Mouse (Mus musculus) embryonic facial prominence, embryonic 14.5 days (tissue): ENCODE results near the gene 3110040N11Rik. TPM values are rescaled to one million over a fixed set of nuclear protein-coding genes. Genes with fewer than 3 reads are reported as not detected.
"Not testable (repeated sequence)": the region's sequence is repeated elsewhere in the genome, so short reads cannot be mapped to it uniquely, and the experiment has no call there.

Source experiments
- ATAC-seq: fragments of 200-750 bp; cut with Nextera tagmentation; 2 replicates; pipeline ENCODE4 v1.8.0; 2017; ENCODE audit warnings: low read depth, moderate number of reproducible peaks, moderate TSS enrichment
- DNase-seq: peaks from one replicate; pipeline ENCODE4 v3.0.0-alpha.2; 2015; ENCODE audit warnings: low spot score
- H3K27ac ChIP-seq: fragments of 300-500 bp; sonication (generic); replicated peaks from 2 replicates; pipeline ENCODE4 v1.5.1; 2014; ENCODE audit warnings: low read depth, mild to moderate bottlenecking, low read length, moderate library complexity
- H3K27me3 ChIP-seq: fragments of 300-500 bp; sonication (generic); replicated peaks from 2 replicates; pipeline ENCODE4 v1.6.1; 2014; ENCODE audit warnings: low read length; ENCODE audit not compliant: control insufficient read depth, insufficient read depth
- H3K36me3 ChIP-seq: fragments of 300-500 bp; sonication (generic); 2 replicates; pipeline ENCODE4 v1.6.1; 2014; ENCODE audit warnings: low read length, mixed read lengths; ENCODE audit not compliant: control insufficient read depth, insufficient read depth
- H3K4me1 ChIP-seq: fragments of 300-500 bp; sonication (generic); 2 replicates; pipeline ENCODE4 v1.6.1; 2014; ENCODE audit warnings: antibody characterized with exemption, low read length; ENCODE audit not compliant: control insufficient read depth, insufficient read depth
- H3K4me2 ChIP-seq: fragments of 300-500 bp; sonication (generic); 2 replicates; pipeline ENCODE4 v1.6.1; 2014; ENCODE audit warnings: low read depth, mild to moderate bottlenecking, low read length, moderate library complexity, mixed read lengths
- H3K4me3 ChIP-seq: fragments of 300-500 bp; sonication (generic); 2 replicates; pipeline ENCODE4 v1.5.1; 2014; ENCODE audit warnings: low read depth, mild to moderate bottlenecking, low read length
- H3K9ac ChIP-seq: fragments of 300-500 bp; sonication (generic); 2 replicates; pipeline ENCODE4 v1.6.1; 2014; ENCODE audit warnings: low read depth, mild to moderate bottlenecking, low read length, moderate library complexity, mixed read lengths
- H3K9me3 ChIP-seq: fragments of 300-500 bp; sonication (generic); 2 replicates; pipeline ENCODE4 v1.6.1; 2016; ENCODE audit warnings: low read length; ENCODE audit not compliant: control insufficient read depth
- WGBS: fragments of 180-500 bp; shearing (Covaris S2); extraction: QIAGEN DNeasy Blood & Tissue Kit; methylation state at CpG from one replicate; pipeline ENCODE4 v1.1.7; 2014; 5-methylcytosine and 5-hydroxymethylcytosine counted together
- polyA plus RNA-seq: library from polyadenylated mRNA; unstranded; fragments of >200 nt; fragmentation: Nextera tagmentation; extraction: Ambion mirVana; gene quantifications from 2 replicates; pipeline ENCODE4 v1.2.1, GENCODE M21; 2014

Gene 3110040N11Rik
- 51.3 and 53.7 TPM in 2 replicates for polyA plus RNA-seq

DNA sequence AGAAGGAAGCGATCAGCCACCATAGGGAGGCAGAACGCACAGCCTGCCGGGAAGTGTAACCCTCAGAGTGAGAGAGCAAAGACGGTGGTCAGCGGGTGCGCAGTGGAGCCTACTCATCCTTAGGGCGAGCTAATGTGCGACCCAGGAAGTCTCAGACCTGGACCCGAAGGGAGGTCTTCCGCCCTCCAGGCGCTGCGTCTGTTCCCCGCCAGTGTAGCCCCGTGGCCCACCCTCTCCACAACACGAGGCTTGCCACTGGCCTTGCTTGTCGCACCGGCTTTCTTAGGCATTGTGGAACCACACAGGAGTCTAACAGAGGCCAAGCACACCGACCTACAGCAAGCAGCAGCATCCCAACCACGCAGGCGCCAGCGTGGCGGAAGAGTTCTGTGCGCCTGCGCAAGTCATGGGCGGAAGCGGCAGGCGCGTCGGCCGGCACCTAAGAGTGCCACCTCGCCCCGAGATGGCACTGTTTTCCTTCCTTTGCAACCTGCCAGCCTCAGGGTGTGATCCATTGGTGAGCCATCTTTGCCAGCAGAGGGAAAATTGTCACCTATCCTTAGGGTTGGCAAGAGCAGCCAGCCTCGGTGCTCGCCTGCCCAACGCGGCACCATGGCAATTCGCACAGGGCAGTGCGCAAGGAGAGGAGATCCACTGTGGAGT is at the start of gene 3110040N11Rik:
3110040N11Rik (minus strand) TSS at position 384 of the 663 bp plus-strand sequence.
- peak within 1 kb of the TSS; percentile 82 for H3K4me2 ChIP-seq
- peak; percentile 95 for DNase-seq
- H3K36me3 ChIP-seq, result peaks cover 32% of the 10 kb centered on the region
- H3K27me3 ChIP-seq, result no peaks in the 10 kb centered on the region
- H3K9me3 ChIP-seq, result no peaks in the 10 kb centered on the region
- H3K27ac ChIP-seq, result peak within 1 kb of the TSS; percentile 99
- peaks cover 4% of the 10 kb centered on the region; the same call in 1 of the 2 replicates for H3K4me1 ChIP-seq
- H3K4me3 ChIP-seq, result peak within 1 kb of the TSS; percentile 68
- ATAC-seq, result peak; percentile 95
- H3K9ac ChIP-seq, result peak within 1 kb of the TSS; percentile 86
- 0% methylated on average over 24 of the region's 38 CpGs for WGBS

DNA sequence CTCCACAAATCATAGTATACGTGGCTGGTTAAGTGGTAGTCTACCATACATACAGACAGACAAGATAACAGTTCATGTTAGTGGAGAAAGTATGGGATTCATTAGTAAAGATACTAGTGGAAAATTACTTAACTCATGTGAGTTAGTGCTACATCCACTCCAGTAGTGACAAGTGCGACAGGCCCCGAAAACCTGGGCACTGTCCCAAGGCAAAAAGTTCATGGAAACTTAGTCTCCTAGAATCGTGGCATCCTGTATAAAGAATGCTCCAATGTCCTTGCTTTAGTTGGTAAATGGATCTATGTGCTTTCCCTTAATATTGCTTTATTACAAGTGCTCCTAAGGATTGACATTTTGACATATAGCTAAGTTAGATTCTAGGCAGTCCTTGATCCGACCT is 48.5 kb upstream of the 3110040N11Rik start:
- not testable (repeated sequence) for ATAC-seq

DNA sequence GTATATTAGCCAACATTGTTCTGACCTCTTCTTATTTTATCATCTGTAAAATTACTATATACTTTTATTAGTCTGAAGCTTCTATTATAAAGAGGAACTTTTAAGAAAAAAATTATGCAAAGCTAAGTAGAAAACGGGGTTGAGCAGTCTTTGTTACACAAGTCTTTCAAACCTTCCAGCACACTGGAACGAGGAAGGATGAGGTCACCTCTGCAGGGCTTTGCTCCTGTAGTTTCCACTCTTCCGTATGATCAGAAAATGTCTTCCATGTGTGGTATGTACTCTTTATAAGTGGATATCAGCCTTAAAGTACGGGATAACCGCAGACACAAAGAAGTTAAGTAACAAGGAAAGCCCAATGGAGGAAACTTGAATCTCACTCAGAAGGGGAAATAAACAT is 46.2 kb upstream of the 3110040N11Rik start:
- no peak for DNase-seq
- Histone ChIP-seq H3K27me3 (no peaks in the 10 kb centered on the region), H3K9me3 (no peaks in the 10 kb centered on the region), H3K4me3 (no peak overlapping the region), H3K4me1 (no peaks in the 10 kb centered on the region), H3K4me2 (no peak overlapping the region), H3K9ac (no peak overlapping the region), H3K27ac (no peak overlapping the region), H3K36me3 (no peaks in the 10 kb centered on the region)
- ATAC-seq, result no peak
- 53% methylated on average over 5 of the region's 5 CpGs for WGBS

More for the DNA sequence above, 48.5 kb upstream of the 3110040N11Rik start:
- 85% methylated on average over 5 of the region's 5 CpGs for WGBS
- H3K4me2 ChIP-seq, H3K27me3 ChIP-seq, H3K9ac ChIP-seq, H3K27ac ChIP-seq, H3K36me3 ChIP-seq, H3K4me1 ChIP-seq, DNase-seq, H3K4me3 ChIP-seq, H3K9me3 ChIP-seq: not testable (repeated sequence)

GRCm38 (mm10) chr7:81834847-81835246 is 45.6 kb upstream of the 3110040N11Rik start:
- no peak for ATAC-seq
- H3K27me3 ChIP-seq, result no peaks in the 10 kb centered on the region

GRCm38 (mm10) chr7:81829379-81829894 is 40.2 kb upstream of the 3110040N11Rik start, which contains the start of gene Btbd1:
TSS of gene Btbd1 (minus strand) at chr7:81829431.
- peak; percentile 92 for ATAC-seq
- Histone ChIP-seq H3K4me2 (peak within 1 kb of the TSS; percentile 73), H3K27me3 (no peaks in the 10 kb centered on the region), H3K4me3 (peak within 1 kb of the TSS; percentile 84), H3K4me1 (peaks cover 38% of the 10 kb centered on the region), H3K9ac (peak within 1 kb of the TSS; percentile 82), H3K27ac (peak within 1 kb of the TSS; percentile 93), H3K9me3 (no peaks in the 10 kb centered on the region), H3K36me3 (no peaks in the 10 kb centered on the region)
- DNase-seq, result peak; percentile 94
- under 1% methylated on average over 20 of the region's 58 CpGs for WGBS

More at GRCm38 (mm10) chr7:81834847-81835246, 45.6 kb upstream of the 3110040N11Rik start:
- Histone ChIP-seq H3K9me3 (no peaks in the 10 kb centered on the region), H3K4me2 (no peak overlapping the region), H3K36me3 (no peaks in the 10 kb centered on the region), H3K4me1 (no peaks in the 10 kb centered on the region), H3K27ac (no peak overlapping the region), H3K9ac (no peak overlapping the region), H3K4me3 (no peak overlapping the region)
- DNase-seq, result no peak

GRCm38 (mm10) chr7:81828681-81829378 is 39.6 kb upstream of the 3110040N11Rik start:
- Histone ChIP-seq H3K36me3 (no peaks in the 10 kb centered on the region), H3K4me3 (peak overlapping the region; percentile 84), H3K4me2 (peak overlapping the region; percentile 73), H3K9me3 (no peaks in the 10 kb centered on the region), H3K9ac (peak overlapping the region; percentile 82), H3K27ac (peak overlapping the region; percentile 93), H3K4me1 (peaks cover 41% of the 10 kb centered on the region), H3K27me3 (no peaks in the 10 kb centered on the region)
- ATAC-seq (peak; percentile 64), DNase-seq (peak; percentile 63)
- WGBS, result 0% methylated on average over 46 of the region's 91 CpGs

GRCm38 (mm10) chr7:81827806-81828667 is 38.8 kb upstream of the 3110040N11Rik start:
- H3K27me3 ChIP-seq, result no peaks in the 10 kb centered on the region
- no peaks in the 10 kb centered on the region for H3K9me3 ChIP-seq
- DNase-seq (no peak), ATAC-seq (no peak)
- WGBS, result 25% methylated on average over 17 of the region's 17 CpGs
- H3K9ac ChIP-seq, result peak overlapping the region; percentile 82
- peak overlapping the region; percentile 84 for H3K4me3 ChIP-seq
- H3K4me2 ChIP-seq, result peak overlapping the region; percentile 73
- H3K27ac ChIP-seq, result peak overlapping the region; percentile 93
- H3K4me1 ChIP-seq, result peaks cover 41% of the 10 kb centered on the region
- no peaks in the 10 kb centered on the region for H3K36me3 ChIP-seq

GRCm38 (mm10) chr7:81825381-81825780 is 36.1 kb upstream of the 3110040N11Rik start:
- Histone ChIP-seq H3K27ac (0 out of 2 replicates have a peak overlapping the region, but pooled peaks have one; percentile 28), H3K4me2 (peak overlapping the region; percentile 32), H3K27me3 (no peaks in the 10 kb centered on the region), H3K4me3 (no peak overlapping the region), H3K9me3 (no peaks in the 10 kb centered on the region), H3K36me3 (no peaks in the 10 kb centered on the region), H3K9ac (no peak overlapping the region), H3K4me1 (peaks cover 41% of the 10 kb centered on the region)
- DNase-seq, result no peak
- 9% methylated on average over 3 of the region's 3 CpGs for WGBS
- ATAC-seq, result no peak
